Mouse (Mus musculus): ENCODE measurements around the gene Prkca.

Gene Prkca

GRCm38 (mm10) chr11:108297956-108298355 lies 45.8 kb downstream of the Prkca start:
- DNase-seq (ENCODE audit: low spot score in 2 of 2): no peak

DNA sequence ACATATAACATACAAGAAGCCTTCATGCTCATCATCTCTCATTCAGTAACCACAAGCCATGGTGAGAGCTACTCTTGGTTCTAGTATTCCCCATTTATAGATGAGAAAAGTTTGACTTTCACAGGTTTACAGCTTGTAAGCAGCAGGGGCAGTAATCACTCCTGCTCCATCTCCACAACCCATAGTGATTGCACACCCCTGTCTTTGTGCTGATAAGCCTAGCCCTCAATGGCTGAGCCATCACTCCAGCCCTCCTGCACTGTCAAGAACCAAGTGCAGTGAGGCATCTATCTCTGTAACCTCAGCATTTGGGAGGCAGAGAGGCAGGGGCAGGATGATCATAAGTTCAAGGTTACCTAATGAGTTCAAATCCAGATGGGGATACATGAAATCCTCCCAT lies 48.4 kb downstream of the Prkca start:
- no peak for DNase-seq (ENCODE audit: low spot score in 2 of 2)

GRCm38 (mm10) chr11:108294305-108294813 lies 49.4 kb downstream of the Prkca start:
- no peak for DNase-seq (ENCODE audit: low spot score in 2 of 2)

DNA sequence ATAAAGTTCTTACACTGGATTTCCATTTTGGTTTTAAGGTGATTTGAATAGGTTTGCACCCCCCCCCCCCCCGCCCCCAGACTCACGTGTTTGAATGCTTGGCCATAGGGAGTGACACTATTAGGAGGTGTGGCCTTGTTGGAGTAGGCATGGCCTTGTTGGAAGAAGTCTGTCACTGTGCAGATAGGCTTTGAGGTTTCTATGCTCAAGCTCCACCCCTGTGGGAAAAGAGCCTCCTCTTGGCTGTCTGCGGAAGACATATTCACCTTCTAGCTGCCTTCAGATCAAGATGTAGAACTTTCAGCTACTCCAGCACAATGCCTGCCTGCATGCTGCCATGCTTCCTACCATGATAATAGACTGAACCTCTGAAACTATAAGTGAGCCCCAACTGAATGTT lies 49.9 kb downstream of the Prkca start:
- no peak for DNase-seq (ENCODE audit: low spot score in 2 of 2)

DNA sequence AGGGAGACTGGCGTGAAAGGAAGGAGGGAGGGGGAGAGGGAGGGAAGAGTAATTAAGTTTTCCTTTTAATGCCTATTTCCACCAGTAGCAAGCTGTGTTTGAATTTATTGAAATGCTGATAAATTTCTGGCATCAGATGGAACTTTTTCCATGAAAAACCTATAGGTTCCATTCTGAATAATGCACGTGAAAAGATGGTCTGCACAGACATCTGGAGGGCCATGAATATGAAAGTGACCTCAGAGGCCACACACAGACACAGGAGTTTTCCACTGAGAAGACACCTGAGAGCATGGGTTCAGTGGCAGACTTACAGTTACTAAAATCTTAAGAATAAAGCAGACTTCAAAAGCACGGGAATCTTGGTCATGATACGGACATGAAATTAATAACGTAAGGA lies 54.5 kb downstream of the Prkca start:
- DNase-seq (ENCODE audit: low spot score in 2 of 2): no peak

DNA sequence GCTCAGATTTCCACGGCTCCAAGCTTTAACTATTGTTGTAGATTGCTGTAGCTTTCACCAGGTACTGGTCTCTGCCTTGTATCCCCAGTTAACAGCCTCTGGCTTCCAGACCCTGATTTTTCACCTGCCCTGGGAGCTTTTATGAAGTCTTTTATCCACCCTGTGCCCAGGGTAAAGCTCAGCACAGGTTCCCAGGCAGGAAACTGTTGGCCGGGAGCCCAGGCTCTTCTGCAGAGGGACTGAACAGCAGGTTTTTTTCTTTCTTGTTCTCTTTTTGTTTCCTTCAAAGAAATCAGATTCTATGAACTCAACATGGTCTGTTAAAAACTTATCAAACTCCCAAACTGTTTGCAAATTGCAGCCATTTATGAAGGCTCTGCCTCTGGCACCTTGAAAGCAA lies 56.4 kb downstream of the Prkca start:
- DNase-seq (ENCODE audit: low spot score in 2 of 2): peak in 1 of 2 experiments; percentile 50

DNA sequence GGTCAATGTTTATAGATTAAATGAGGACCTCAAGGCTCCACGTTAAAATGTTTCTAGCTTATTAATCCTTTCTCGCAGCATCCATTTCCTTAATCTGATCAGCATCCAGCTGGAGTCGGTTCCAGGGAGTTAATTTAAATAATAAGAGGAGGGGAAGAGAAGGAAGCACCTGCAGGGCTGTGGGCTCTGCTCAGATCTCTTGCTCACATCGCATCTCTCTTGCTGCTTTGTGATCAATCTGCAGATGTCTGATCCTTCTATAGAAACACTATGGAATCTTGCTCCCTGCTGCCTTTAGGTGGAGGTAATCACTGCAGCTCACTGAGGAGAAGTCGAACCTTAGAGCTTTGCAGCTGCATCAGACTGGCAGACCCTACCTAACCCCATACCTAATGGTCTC lies 58.7 kb downstream of the Prkca start:
- no peak for DNase-seq (ENCODE audit: low spot score in 2 of 2)

- no peak for DNase-seq (ENCODE audit: low spot score in 2 of 2)
Measured at GRCm38 (mm10) chr11:108282850-108283459, 60.8 kb downstream of the Prkca start.

- no peak for DNase-seq (ENCODE audit: low spot score in 2 of 2)
Measured at GRCm38 (mm10) chr11:108279748-108280373, 63.9 kb downstream of the Prkca start.

DNA sequence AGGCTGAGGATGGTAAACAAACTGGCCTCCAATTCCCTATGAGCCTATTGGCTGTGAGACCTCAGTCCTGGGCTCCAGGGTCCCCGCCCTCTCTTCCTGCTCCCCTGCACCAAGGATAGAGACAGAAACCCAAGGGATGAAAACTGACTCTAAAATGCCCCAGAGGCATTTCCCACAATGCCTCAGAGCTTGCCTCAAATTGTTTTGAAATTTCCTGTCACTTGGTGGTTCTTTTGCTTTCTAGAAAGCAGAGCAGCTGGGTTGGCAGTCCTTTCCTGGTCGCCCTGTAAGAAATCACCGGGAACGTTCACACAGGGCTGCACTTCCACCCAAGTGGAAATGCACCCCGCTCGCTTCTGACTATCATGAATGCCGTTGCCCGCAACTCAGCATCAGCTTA lies 66.6 kb downstream of the Prkca start:
- DNase-seq (ENCODE audit: low spot score in 2 of 2): no peak

GRCm38 (mm10) chr11:108276148-108276547 lies 67.6 kb downstream of the Prkca start:
- no peak for DNase-seq (ENCODE audit: low spot score in 2 of 2)

GRCm38 (mm10) chr11:108274046-108274445 lies 69.7 kb downstream of the Prkca start:
- DNase-seq (ENCODE audit: low spot score in 2 of 2): no peak

DNA sequence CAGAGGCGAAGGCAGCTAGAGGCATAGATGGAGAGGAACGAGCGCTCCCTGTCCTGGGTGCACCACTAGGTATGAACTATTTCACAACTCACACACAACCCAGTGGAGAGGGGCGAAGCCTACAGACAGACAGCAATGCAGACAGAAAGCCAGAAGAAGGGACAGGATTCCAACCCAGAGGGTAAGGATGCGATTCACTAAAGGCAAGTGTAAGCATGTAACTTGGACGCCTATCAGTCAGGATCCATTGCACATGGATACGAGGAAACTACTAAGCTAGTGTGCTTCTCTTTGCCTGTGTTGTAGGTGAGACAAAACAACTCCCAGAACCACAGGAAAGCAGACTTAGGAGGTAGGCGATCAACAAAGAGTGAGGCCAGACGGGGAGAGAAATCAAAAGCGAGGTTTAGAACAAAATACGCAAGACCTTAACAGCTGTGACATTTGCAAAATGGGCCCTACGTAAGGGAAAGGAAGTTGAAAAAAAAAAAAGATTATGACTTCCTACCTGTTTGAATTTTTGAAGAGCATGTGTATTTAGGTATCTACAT lies 70.2 kb downstream of the Prkca start:
- no peak for DNase-seq (ENCODE audit: low spot score in 2 of 2)

GRCm38 (mm10) chr11:108272601-108273414 lies 70.9 kb downstream of the Prkca start:
- peak in 1 of 2 experiments; percentile 47 for DNase-seq (ENCODE audit: low spot score in 2 of 2)

DNA sequence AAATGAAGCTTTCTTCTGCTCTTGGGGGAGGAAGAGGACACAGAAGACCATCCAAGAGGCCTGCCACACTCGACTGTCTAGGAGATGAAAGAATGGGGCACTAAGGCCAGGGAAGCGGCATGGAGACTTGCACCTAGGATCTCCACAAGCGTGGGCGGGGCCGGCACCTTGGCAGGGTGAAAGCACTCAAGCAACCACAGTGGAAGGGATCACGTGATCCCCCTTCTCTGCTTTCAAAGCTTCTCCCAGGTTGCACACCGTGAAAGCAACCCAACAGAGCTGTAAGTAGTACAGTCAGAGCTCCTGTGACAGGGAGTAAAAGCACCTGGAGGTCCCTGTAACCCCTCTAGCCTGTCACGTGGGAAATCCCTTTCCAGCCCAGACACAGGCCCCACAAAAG lies 72.4 kb downstream of the Prkca start:
- no peak for DNase-seq (ENCODE audit: low spot score in 2 of 2)

GRCm38 (mm10) chr11:108269516-108269915 lies 74.2 kb downstream of the Prkca start:
- no peak for DNase-seq (ENCODE audit: low spot score in 2 of 2)

GRCm38 (mm10) chr11:108268421-108269322 lies 75.1 kb downstream of the Prkca start:
- DNase-seq (ENCODE audit: low spot score in 2 of 2): no peak

DNA sequence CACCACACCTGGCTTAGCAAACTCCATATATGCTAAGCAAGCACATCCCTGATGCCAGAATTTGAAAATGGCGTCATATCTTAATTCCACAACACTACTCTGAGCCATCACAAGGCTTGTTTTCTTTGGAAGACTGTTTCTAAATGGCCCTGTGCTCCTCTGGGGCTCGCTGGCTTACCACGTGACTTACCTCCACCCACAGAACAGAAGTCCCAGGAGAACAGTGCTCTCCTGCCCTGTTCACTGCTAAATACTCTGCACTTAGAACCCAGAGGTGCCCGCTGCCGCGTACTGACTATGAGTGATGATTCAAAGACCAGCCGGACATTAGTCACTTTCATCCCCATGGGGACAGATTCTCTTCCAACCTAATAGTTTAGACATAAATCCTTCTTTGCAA lies 75.9 kb downstream of the Prkca start:
- DNase-seq (ENCODE audit: low spot score in 2 of 2): no peak

- DNase-seq (ENCODE audit: low spot score in 2 of 2): no peak
Measured at GRCm38 (mm10) chr11:108267066-108267465, 76.7 kb downstream of the Prkca start.

GRCm38 (mm10) chr11:108263868-108264267 lies 79.9 kb downstream of the Prkca start:
- no peak for DNase-seq (ENCODE audit: low spot score in 2 of 2)

DNA sequence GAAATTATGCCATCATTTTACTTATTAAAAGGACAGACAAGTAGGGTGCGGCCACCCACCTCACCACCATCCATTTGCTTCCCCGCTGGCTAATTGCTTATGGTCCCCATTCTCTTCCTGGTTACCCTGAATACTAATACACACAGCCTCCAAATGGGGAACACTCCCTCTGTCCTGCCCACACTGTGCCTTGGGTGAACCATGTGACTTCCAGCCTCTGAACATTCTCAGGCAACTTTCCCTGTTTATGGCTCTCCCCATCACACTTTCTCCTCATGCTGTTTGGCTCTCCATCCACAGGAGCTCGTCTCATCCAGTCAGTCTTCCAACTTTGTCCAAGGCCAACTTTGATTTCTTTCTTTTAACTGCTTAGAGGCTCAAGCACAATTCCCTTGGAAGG lies 80.3 kb downstream of the Prkca start:
- no peak for DNase-seq (ENCODE audit: low spot score in 2 of 2)
